Mouse (Mus musculus) T-helper 2 cell (primary cell): ENCODE results near the gene Lce1i.
"Not testable (repeated sequence)": the region's sequence is repeated elsewhere in the genome, so short reads cannot be mapped to it uniquely, and the experiment has no call there.

Experiments used
- in situ Hi-C: fragments of 300-600 bp; cut with MboI, MseI; formaldehyde crosslinking; loops from one replicate; pipeline ENCODE4 v1.15.1; 2025; ENCODE audit warnings: high pct_unique_total_duplicates

Lce1i gene

GRCm38 (mm10) chr3:92778799-92779198, at the start of gene Lce1i:
Lce1i (minus strand) TSS chr3:92778899.
- in situ Hi-C loops, result no loop called here

- in situ Hi-C loops, result no loop called here
Measured at GRCm38 (mm10) chr3:92827108-92827507, 48.4 kb upstream of the Lce1i start, which contains the start of gene Kprp. Kprp (minus strand) TSS chr3:92827247.

- in situ Hi-C loops, result no loop called here
Measured at GRCm38 (mm10) chr3:92825808-92826207, 47.1 kb upstream of the Lce1i start.

- in situ Hi-C loops, result not testable (repeated sequence)
Measured at GRCm38 (mm10) chr3:92816036-92816435, 37.3 kb upstream of the Lce1i start.

GRCm38 (mm10) chr3:92815581-92815980, 36.9 kb upstream of the Lce1i start:
- in situ Hi-C loops, result no loop called here

GRCm38 (mm10) chr3:92807791-92808190, 29.1 kb upstream of the Lce1i start, which contains the start of gene Lce1k:
Lce1k (minus strand) TSS chr3:92807891.
- in situ Hi-C loops, result no loop called here

- in situ Hi-C loops, result no loop called here
Measured at GRCm38 (mm10) chr3:92790414-92790813, 11.7 kb upstream of the Lce1i start, which contains the start of gene Lce1j. Lce1j (minus strand) TSS chr3:92790514.

GRCm38 (mm10) chr3:92771573-92771972, 7.1 kb downstream of the Lce1i start:
- in situ Hi-C loops, result no loop called here

GRCm38 (mm10) chr3:92764965-92765364, 13.7 kb downstream of the Lce1i start, which contains the start of gene Lce1h:
Lce1h (minus strand) TSS chr3:92765065.
- in situ Hi-C loops, result loop anchor here (10.0 kb wide), 1 partner anchor 610 kb away; no protein-coding TSS in a partner anchor

- in situ Hi-C loops, result no loop called here
Measured at GRCm38 (mm10) chr3:92753197-92753596, 25.5 kb downstream of the Lce1i start.

GRCm38 (mm10) chr3:92752238-92752637, 26.5 kb downstream of the Lce1i start, which contains the start of gene Lce1g:
Lce1g (minus strand) TSS chr3:92752338.
- in situ Hi-C loops, result no loop called here

- in situ Hi-C loops, result no loop called here
Measured at GRCm38 (mm10) chr3:92738996-92739395, 39.7 kb downstream of the Lce1i start, which contains the start of gene Gm38119. Gm38119 (minus strand) TSS chr3:92739096.
